28 mouse cellular contexts compared by ENCODE assay signal in genomic region chr6:98332714-98333113, GRCm38 (mm10). TPM values are rescaled to one million over a fixed set of nuclear protein-coding genes. Genes with fewer than 3 reads are reported as not detected.
"Had no signal": no experiment of that assay in that cellular context is flagged by ENCODE, and none has a peak within 500 bp of the region (broad histone marks: within the 10 kb centered on the region; RNA-seq: fewer than 3 reads in every experiment).

No protein-coding gene starts in this region.

- H3K4me3 ChIP-seq: layer of hippocampus, adult 2 months; liver, embryonic 12.5 days; liver, embryonic 15.5 days; midbrain, embryonic 10.5 days; midbrain, embryonic 13.5 days; neural tube, embryonic 12.5 days; neural tube, embryonic 15.5 days had no signal

- DNase-seq: kidney, adult 2 months; kidney, postnatal 25 days; layer of hippocampus, adult 9-11 months; lung, embryonic 14.5 days; lung, postnatal 10 days; thymus, adult 2 months; thymus, postnatal 14 days; thymus, postnatal 4 days had no signal

- H3K27ac ChIP-seq: hindbrain, postnatal 0 days; kidney, postnatal 0 days; layer of hippocampus, adult 2 months; liver, embryonic 12.5 days; liver, embryonic 15.5 days; midbrain, embryonic 10.5 days; midbrain, embryonic 13.5 days; neural tube, embryonic 12.5 days; neural tube, embryonic 15.5 days; stomach, postnatal 0 days had no signal

- H3K9ac ChIP-seq: liver, embryonic 12.5 days; liver, embryonic 15.5 days; lung, embryonic 14.5 days; midbrain, embryonic 13.5 days; neural tube, embryonic 12.5 days; neural tube, embryonic 15.5 days had no signal

- H3K27me3 ChIP-seq: liver, embryonic 12.5 days; liver, embryonic 15.5 days; midbrain, embryonic 13.5 days; neural tube, embryonic 12.5 days; neural tube, embryonic 15.5 days had no signal

- H3K4me2 ChIP-seq: liver, embryonic 12.5 days; liver, embryonic 15.5 days; lung, embryonic 14.5 days; midbrain, embryonic 13.5 days; neural tube, embryonic 12.5 days; neural tube, embryonic 15.5 days had no signal

- H3K36me3 ChIP-seq: liver, embryonic 12.5 days; liver, embryonic 15.5 days; midbrain, embryonic 10.5 days; midbrain, embryonic 13.5 days; neural tube, embryonic 12.5 days; neural tube, embryonic 15.5 days had no signal

- H3K4me1 ChIP-seq: liver, embryonic 12.5 days; liver, embryonic 15.5 days; midbrain, embryonic 10.5 days; midbrain, embryonic 13.5 days; neural tube, embryonic 12.5 days; neural tube, embryonic 15.5 days had no signal

- H3K9me3 ChIP-seq: liver, embryonic 12.5 days; liver, embryonic 15.5 days; midbrain, embryonic 10.5 days; midbrain, embryonic 13.5 days; neural tube, embryonic 12.5 days; neural tube, embryonic 15.5 days had no signal

- ATAC-seq: hindbrain, postnatal 0 days; inflammation-experienced regulatory T-cells, adult 6 months; intestine, postnatal 0 days; liver, embryonic 12.5 days; midbrain, embryonic 13.5 days; midbrain, embryonic 16.5 days had no signal

RNA-seq across cellular contexts. Expression of gene Gm765, which starts 9.8 kb away (rescaled TPM):
- total RNA-seq: hindbrain, postnatal 0 days; layer of hippocampus, adult 2 months; layer of hippocampus, postnatal 25 days had no signal
- polyA plus RNA-seq: intestine, postnatal 0 days; kidney, adult 2 months; kidney, embryonic 14.5 days; kidney, postnatal 0 days; large intestine, adult 2 months; limb, embryonic 11.5 days; liver, embryonic 12.5 days; liver, embryonic 15.5 days; lung, embryonic 14.5 days; midbrain, embryonic 10.5 days; midbrain, embryonic 16.5 days; small intestine, adult 2 months; spleen, adult 2 months; stomach, embryonic 14.5 days; stomach, postnatal 0 days had no signal
